Mouse (Mus musculus) cerebellum, adult 2 months (tissue): ENCODE data around the gene Smc5.

Experiments
- CTCF ChIP-seq: fragments of 200-500 bp; IDR thresholded peaks from 2 replicates; pipeline ENCODE4 v1.5.1; 2011; ENCODE audit warnings: low read depth, mild to moderate bottlenecking, control low read depth, low read length, moderate library complexity, borderline replicate concordance; ENCODE audit not compliant: insufficient read depth
- POLR2A ChIP-seq: fragments of 200-500 bp; IDR thresholded peaks from 2 replicates; pipeline ENCODE4 v1.6.1; 2011; ENCODE audit warnings: low read length, control low read depth, borderline replicate concordance; ENCODE audit not compliant: insufficient read depth

DNA sequence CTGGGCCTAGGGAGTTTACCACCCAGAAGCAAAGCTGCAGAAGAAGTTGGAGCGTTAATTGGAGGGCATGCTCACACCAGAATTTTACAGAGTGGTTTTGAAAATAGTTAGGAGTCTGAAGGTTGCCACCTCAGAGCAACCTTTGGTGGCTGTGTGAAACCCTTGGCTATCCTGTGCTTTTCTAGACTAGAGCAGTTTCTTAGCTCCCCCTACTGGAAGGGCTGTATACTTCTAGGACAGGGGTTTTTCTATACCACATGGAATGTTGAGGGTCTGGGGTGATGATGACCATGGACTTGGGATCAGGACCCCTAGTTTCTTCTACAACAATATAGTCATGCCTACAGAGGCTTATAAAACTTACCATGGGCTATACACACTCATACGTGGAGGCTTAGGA lies 36.3 kb upstream of the Smc5 start:
- TF ChIP-seq CTCF (no peak), POLR2A (no peak)
